Mouse (Mus musculus) activated CD4-positive, CD25-positive, alpha-beta regulatory T cell (primary cell): ENCODE data around the gene Atp6v0a1. TPM values are rescaled to one million over a fixed set of nuclear protein-coding genes. Genes with fewer than 3 reads are reported as not detected.

ENCODE experiments used
- polyA plus RNA-seq, 2 experiments: library from polyadenylated mRNA; unstranded; fragments of 100-300 nt; shearing (Covaris generic); gene quantifications; one replicate each; pipeline ENCODE4 v1.2.1; 2017

Atp6v0a1 gene
- 10 to 100 TPM in 1 of 2 experiments, 1 to 10 TPM in 1; 6.1 to 13.6 TPM for polyA plus RNA-seq

DNA sequence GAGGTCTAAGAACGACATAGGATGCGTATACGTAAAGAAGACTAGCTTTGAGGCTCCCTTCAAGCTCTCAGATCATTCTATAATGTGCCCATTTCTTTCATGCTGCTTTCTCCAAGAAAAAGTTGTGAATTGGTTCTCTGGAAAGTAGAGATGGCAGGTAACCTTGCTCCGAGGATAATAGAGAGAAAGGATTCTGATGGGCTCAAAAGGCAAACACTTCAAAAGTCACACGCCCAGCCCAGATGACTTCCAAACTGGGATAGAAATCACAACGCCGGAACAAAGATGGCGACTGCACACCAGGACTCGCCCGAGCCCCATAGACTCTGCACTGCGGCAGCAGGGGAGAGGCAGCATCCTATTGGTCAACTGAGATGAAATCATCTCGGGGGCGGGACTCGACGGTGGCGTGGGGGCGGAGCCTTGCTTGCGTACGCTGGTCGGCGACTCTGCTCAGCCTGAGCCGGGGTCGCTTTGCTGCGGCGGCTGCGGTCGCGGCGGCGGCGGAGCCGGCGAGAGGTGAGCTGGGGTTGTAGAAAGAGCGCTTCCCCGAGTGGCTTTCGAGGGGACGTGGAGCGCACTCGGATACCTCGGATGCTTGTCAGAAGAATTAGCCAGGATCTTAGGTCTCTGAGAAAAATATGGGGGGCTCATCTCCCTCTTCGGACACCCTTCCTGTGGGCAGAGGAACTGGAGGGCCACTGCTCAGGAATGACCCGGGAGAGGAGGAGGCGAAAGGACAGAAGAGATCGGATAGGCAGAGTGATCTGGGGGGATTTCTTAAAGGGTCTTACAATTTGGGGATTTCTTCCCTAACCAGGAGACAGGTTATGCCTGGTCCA is at the start of gene Atp6v0a1:
TSS of gene Atp6v0a1 (plus strand) at position 407 of the 842 bp plus-strand sequence.

DNA sequence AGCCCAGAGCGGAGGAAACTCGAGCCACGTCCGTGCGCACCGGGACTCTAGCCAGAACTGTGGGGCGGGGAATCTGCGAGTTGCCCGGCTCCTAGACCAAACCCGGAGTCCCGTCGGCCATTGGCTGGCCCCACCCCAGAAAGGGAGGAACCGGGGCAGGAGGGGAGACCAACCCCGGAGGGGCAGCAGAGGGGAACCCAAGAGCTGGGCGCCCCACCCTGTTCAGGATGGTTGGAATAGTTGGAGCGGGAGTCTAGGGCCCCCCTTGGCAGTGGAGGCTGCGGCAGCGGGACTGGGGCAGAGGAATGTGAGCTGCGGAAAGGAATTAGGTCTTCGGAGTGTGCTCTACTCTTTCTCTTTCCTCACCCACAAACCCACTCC is 38.7 kb upstream of the Atp6v0a1 start, which contains the start of gene Cavin1:
TSS of gene Cavin1 (minus strand) at position 331 of the 381 bp plus-strand sequence.

DNA sequence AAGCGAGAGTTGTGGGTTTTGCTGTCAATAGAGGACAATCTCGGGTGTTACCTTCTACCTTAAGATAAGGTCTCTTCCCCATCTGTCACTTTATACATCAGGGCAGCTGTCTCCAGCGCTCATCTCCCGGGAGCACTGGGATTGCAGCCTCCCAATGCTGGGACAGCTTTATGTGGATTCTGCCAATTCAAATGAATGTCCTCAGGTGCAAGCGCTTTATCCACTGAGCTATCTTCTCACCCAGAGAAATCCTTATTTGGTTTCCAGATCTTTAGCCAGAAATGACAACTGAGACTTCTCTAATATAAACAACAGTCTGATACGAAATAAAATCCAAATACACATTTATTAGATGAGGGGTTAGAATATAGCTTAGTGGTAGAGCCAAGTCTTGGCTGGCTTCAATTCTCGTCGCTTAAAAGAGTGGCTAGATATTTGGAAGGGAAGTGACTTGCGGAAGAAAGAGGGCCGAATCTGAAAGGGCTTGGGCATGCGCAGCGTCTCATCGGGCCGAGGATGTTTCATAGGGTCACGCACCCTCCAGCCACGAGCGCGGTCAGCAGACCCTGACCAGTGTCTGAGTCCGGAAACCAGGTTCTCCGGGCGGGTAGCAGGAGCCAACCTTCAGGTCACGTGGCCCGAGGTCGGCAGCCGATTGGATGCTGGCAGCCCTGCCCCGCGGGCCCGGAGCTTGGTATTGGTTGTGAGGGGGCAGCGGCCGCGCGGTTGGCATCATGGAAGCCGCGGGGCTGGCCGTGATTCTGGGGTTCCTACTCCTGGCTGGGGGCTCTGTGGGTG is 60.3 kb downstream of the Atp6v0a1 start, which contains the start of gene Naglu:
TSS of gene Naglu (plus strand) at position 622 of the 798 bp plus-strand sequence.

DNA sequence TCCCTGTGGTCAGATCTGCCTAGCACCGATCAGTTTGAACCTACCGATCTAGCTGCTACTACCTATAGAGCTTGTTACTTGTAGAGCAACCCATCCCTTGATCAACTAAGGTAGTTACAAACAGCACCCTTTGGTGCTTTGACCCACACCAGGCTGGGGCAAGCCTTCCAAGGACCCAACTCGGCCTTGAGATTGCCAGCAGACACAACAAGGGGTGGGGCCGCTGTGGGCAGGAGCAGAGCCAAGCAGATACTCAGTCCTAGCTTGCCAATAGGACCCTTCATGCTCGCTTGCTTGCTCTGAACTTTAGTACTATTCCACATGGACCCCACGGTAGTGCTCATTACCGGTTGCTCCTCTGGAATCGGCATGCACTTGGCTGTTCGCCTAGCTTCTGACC is 68.9 kb downstream of the Atp6v0a1 start, which contains the start of gene Hsd17b1:
TSS of gene Hsd17b1 (plus strand) at position 291 of the 400 bp plus-strand sequence.

DNA sequence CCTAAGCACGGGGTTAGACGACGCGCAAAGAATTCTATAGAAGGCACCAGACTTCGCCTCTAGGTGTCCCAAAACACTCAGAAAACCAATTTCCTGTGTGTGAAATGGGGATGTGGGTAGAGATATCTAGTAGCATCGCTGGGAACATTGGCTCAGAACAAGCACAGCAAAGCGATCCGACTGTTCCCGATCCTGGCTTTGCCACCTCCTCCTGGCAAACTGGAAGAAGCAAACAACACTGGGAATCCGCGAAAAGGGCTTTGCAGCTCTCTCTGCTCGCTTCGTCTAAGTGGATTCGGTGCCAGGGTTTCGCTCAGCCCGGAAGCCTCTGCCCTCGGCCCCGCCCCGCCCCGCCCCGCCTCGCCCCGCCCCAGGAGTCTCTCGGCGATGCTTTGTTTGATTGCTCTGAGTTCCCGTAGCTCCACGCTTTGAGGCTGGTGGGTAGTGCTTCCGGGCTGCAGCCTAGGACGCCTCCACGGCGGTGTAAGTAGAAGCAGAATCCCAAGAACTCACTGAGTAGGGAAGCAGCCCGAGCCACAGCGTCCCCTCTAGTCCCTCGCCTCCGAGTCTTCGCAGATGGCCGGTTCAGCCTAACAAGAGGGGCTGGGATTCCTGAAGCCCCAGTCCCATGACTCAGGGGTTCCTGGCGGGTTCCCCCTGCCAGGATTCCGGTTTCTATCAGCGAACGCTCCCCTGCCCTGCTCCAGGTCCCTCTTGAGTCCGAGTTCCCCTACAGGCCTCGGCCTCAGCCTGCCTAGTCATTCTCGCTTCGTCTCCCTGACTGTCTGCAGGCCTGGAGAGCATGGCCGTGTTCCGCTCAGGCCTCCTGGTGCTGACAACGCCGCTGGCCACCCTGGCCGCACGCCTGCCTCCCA is 73.2 kb downstream of the Atp6v0a1 start, which contains the start of gene Coasy:
TSS of gene Coasy (plus strand) at position 358 of the 875 bp plus-strand sequence.

DNA sequence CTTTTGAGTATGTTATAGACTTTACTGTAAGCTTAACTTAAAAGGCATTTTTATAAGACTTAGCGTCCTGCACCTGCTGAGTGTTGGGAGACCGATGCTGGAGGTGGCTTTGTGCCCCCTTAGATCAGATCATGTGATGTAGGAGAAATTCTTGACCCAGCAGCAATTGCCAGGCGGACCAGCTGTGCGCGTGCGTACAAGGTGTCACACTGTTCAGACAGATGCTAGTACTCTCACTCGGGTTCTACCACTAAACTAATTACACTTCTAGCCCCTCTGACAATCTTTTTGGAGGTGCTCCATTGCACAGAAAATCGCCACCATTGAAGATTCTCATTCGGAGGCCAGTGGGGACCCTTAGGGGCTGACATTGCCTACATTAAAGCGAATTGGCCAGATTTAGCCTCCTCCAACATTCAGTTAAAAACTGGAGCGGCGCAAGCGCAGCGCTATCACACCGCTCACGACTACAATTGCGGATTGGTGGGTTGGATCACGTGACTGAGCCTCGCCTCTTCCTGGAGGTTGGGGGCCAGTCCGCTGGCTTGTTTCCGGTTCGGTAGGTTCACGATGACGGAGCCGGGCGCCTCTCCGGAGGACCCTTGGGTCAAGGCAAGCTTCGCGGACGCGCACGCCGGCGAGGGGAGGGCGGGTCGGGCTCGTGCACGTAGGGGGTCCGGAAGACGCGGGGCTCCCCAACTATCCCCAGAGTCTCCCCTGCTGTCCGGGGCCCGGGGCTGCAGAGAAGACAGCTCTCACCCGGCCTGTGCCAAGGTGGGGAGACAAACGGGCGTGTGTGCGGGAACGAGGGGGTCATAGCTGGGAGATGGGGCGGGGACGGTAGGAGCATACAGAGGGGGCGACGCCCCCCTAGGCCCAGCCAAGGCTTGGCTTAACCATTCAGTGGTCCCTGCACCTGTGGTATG is 77.8 kb downstream of the Atp6v0a1 start, which contains the start of gene Mlx:
TSS of gene Mlx (plus strand) at position 522 of the 926 bp plus-strand sequence.

DNA sequence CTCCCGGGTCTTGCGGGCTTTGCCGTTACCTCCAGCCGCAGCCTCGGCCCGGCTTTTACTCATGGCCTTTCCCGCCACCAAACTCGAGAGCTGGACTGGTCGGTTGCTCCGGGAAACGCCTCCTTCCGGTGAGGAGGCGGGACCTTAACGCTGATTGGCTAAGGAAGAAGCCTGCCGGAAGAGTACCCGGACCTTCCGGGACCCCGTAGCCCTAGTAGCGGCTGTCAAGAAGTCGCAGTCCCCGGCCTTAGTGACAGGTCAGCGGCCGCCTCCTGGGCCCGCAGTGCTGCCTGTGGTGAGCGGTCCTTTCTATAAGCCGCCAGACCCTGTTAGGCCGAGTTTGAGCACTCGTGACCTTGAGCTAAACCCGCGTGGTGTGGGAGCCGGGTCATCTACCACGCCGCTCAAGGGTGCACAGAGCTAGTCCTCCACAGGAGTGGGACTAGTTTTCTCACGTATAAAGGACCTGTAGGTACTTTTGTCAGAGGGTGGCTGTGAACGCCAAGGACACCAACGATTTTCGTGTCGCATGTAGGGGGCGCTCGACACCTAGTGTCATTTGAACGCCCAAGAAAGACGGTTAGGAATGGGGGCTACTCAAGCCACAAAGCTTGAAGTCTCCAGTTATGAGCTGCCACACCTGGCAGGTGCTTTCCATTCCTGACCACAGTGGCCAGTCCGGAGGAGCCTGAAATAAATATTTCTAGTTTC is 86.2 kb downstream of the Atp6v0a1 start, which contains the start of gene Psmc3ip:
TSS of gene Psmc3ip (minus strand) at position 123 of the 711 bp plus-strand sequence.

Other genes with a start within 250 kb of the Atp6v0a1 start
- under 1 TPM in 1 of 2 experiments, not detected in 1; 0.04 TPM for gene Kcnh4, start 249.5 kb upstream of the Atp6v0a1 start, polyA plus RNA-seq
- gene Hcrt, start 246.5 kb upstream of the Atp6v0a1 start, polyA plus RNA-seq = not detected
- gene Ghdc, start 238.5 kb upstream of the Atp6v0a1 start, polyA plus RNA-seq = 1 to 10 TPM; 1.2 to 4.5 TPM
- gene Stat5b, start 158.7 kb upstream of the Atp6v0a1 start, polyA plus RNA-seq = 100 to 1,000 TPM in 1 of 2 experiments, 10 to 100 TPM in 1; 92.0 to 154 TPM
- gene Stat5a, start 150.1 kb upstream of the Atp6v0a1 start, polyA plus RNA-seq = 10 to 100 TPM; 75.2 to 88.1 TPM
- gene Stat3, start 69.9 kb upstream of the Atp6v0a1 start, polyA plus RNA-seq = 100 to 1,000 TPM; 167 to 244 TPM
- gene Cavin1, start 38.6 kb upstream of the Atp6v0a1 start, polyA plus RNA-seq = not detected
- 10 to 100 TPM; 18.9 to 25.9 TPM for gene Naglu, start 60.6 kb downstream of the Atp6v0a1 start, polyA plus RNA-seq
- under 1 TPM in 1 of 2 experiments, not detected in 1; 0.52 TPM for gene Hsd17b1, start 69.0 kb downstream of the Atp6v0a1 start, polyA plus RNA-seq
- gene Coasy, start 73.1 kb downstream of the Atp6v0a1 start, polyA plus RNA-seq = 10 to 100 TPM; 32.3 to 36.4 TPM
- gene Mlx, start 77.8 kb downstream of the Atp6v0a1 start, polyA plus RNA-seq = 10 to 100 TPM; 90.2 to 93.1 TPM
- 1 to 10 TPM; 7.1 to 8.4 TPM for gene Psmc3ip, start 86.0 kb downstream of the Atp6v0a1 start, polyA plus RNA-seq
- gene Retreg3, start 110.4 kb downstream of the Atp6v0a1 start, polyA plus RNA-seq = 10 to 100 TPM; 61.6 to 75.9 TPM
- gene Tubg1, start 110.5 kb downstream of the Atp6v0a1 start, polyA plus RNA-seq = 10 to 100 TPM; 31.0 to 43.3 TPM
- gene Tubg2, start 146.5 kb downstream of the Atp6v0a1 start, polyA plus RNA-seq = 1 to 10 TPM in 1 of 2 experiments, under 1 TPM in 1; 0.48 to 2.5 TPM
- gene Cntnap1, start 161.1 kb downstream of the Atp6v0a1 start, polyA plus RNA-seq = under 1 TPM; 0.17 to 0.28 TPM
- gene Plekhh3, start 161.9 kb downstream of the Atp6v0a1 start, polyA plus RNA-seq = 1 to 10 TPM in 1 of 2 experiments, under 1 TPM in 1; 0.61 to 1.3 TPM
- 10 to 100 TPM in 1 of 2 experiments, under 1 TPM in 1; 0.92 to 15.6 TPM for gene Ccr10, start 166.0 kb downstream of the Atp6v0a1 start, polyA plus RNA-seq
- 10 to 100 TPM; 43.0 to 68.3 TPM for gene Ezh1, start 217.0 kb downstream of the Atp6v0a1 start, polyA plus RNA-seq
- gene Ramp2, start 236.6 kb downstream of the Atp6v0a1 start, polyA plus RNA-seq = under 1 TPM; 0.41 to 0.55 TPM
- gene Vps25, start 244.3 kb downstream of the Atp6v0a1 start, polyA plus RNA-seq = 100 to 1,000 TPM; 156 to 177 TPM